Mouse (Mus musculus) myocyte (in vitro differentiated cells): ENCODE measurements at regions not wholly inside any gene's neighbourhood (a gene's known extent, or its start where the extent isn't known, plus 50 kb on each side); places are given as distances from the start of the nearest gene placed in this dataset.

ENCODE experiments used
- H3K27me3 ChIP-seq: one replicate; pipeline ENCODE4 v1.6.1; 2011; ENCODE audit not compliant: control insufficient read depth, insufficient read depth, insufficient read length
- H3K36me3 ChIP-seq: one replicate; pipeline ENCODE4 v1.6.1; 2011; ENCODE audit not compliant: control insufficient read depth, insufficient read depth
- H3K4me2 ChIP-seq: one replicate; pipeline ENCODE4 v1.6.1; 2011; ENCODE audit warnings: low read depth, control low read depth
- H3K4me3 ChIP-seq: one replicate; pipeline ENCODE4 v1.5.1; 2011; ENCODE audit warnings: mild to moderate bottlenecking, control low read depth, moderate library complexity
- H3K79me2 ChIP-seq: one replicate; pipeline ENCODE4 v1.6.1; 2011; ENCODE audit not compliant: control insufficient read depth, insufficient read depth
- H3ac ChIP-seq: one replicate; pipeline ENCODE4 v1.6.1; 2011; ENCODE audit not compliant: control insufficient read depth, insufficient read length
- CEBPB ChIP-seq: IDR thresholded peaks from 2 replicates; pipeline ENCODE4 v1.6.1; 2011; ENCODE audit warnings: mild to moderate bottlenecking, moderate library complexity; ENCODE audit not compliant: poor library complexity, insufficient read depth, severe bottlenecking
- E2F4 ChIP-seq: IDR thresholded peaks from one replicate; pipeline ENCODE4 v1.6.1; 2011; ENCODE audit warnings: mild to moderate bottlenecking, control low read depth, moderate library complexity; ENCODE audit not compliant: insufficient read depth
- MAX ChIP-seq: IDR thresholded peaks from one replicate; pipeline ENCODE4 v1.6.1; 2011; ENCODE audit warnings: low read depth, mild to moderate bottlenecking, control low read depth
- MYOD1 ChIP-seq, 3 experiments: IDR thresholded peaks; one replicate each; pipeline ENCODE4 v1.6.1; 2011; ENCODE audit warnings: control low read depth in 2 of 3, low read depth in 2 of 3, mild to moderate bottlenecking in 2 of 3, moderate library complexity in 1 of 3; ENCODE audit not compliant: insufficient read length in 2 of 3, control insufficient read depth in 1 of 3
- MYOG ChIP-seq, 3 experiments: IDR thresholded peaks; one replicate each; pipeline ENCODE4 v1.6.1; 2011; ENCODE audit warnings: control low read depth in 2 of 3, low read depth in 2 of 3, mild to moderate bottlenecking in 2 of 3; ENCODE audit not compliant: insufficient read length in 2 of 3, control insufficient read depth in 1 of 3, insufficient read depth in 1 of 3
- POLR2A ChIP-seq: IDR thresholded peaks from one replicate; pipeline ENCODE4 v1.6.1; 2011; ENCODE audit warnings: low read depth, mild to moderate bottlenecking, control low read depth, moderate library complexity; ENCODE audit not compliant: insufficient read length
- POLR2AphosphoS2 ChIP-seq: IDR thresholded peaks from one replicate; pipeline ENCODE4 v1.6.1; 2011; ENCODE audit warnings: low read depth, control low read depth; ENCODE audit not compliant: insufficient read length
- REST ChIP-seq: IDR thresholded peaks from one replicate; pipeline ENCODE4 v1.6.1; 2011; ENCODE audit warnings: mild to moderate bottlenecking, control low read depth, moderate library complexity; ENCODE audit not compliant: insufficient read depth, insufficient read length
- SRF ChIP-seq: IDR thresholded peaks from one replicate; pipeline ENCODE4 v1.6.1; 2011; ENCODE audit warnings: low read depth; ENCODE audit not compliant: control insufficient read depth, insufficient read length
- TCF12 ChIP-seq: IDR thresholded peaks from one replicate; pipeline ENCODE4 v1.6.1; 2011; ENCODE audit warnings: mild to moderate bottlenecking, control low read depth; ENCODE audit not compliant: poor library complexity, insufficient read depth, severe bottlenecking
- TCF3 ChIP-seq: IDR thresholded peaks from one replicate; pipeline ENCODE4 v1.6.1; 2011; ENCODE audit warnings: low read depth, control low read depth; ENCODE audit not compliant: insufficient read length
- USF1 ChIP-seq: IDR thresholded peaks from one replicate; pipeline ENCODE4 v1.6.1; 2011; ENCODE audit warnings: low read depth, mild to moderate bottlenecking, control low read depth, moderate library complexity

DNA sequence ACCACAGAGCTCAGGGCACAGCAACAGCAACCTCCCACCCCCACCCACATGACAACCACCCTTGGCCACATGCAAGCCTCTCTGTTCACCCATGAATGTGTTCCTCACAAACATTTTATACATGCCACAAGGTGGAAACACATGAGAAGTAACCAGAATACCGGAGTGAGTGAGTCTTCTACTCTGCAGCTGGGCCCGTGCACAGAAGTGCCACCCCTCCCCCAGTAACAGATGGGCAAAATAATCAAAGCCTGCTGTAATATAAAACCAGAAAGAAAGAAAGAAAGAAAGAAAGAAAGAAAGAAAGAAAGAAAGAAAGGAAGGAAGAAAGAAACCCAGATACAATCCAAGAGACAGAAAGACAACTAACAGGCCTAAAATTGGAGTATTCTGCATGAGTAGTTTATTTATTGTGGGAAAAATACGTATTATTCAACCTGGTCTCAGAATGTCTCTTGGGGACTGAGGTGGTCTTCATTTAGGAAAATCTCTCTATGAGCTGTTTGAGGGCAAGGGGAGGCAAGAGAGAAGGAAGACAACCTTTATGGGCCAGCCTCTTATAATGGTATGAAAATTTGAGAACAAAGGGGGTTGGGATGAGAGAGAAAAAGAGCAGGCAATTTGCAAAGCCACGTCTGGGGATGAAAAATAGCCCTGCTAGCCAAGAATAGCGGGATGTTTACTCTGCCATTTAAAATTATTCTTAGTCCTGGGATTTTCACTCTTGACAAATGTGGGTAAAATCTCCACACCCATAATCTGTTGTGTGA lies 160.2 kb downstream of the Sox4 start:
- peaks cover 44% of the 10 kb centered on the region for H3K79me2 ChIP-seq
- H3K4me3 ChIP-seq, result no peak overlapping the region
- TF ChIP-seq SRF (no peak), USF1 (no peak), TCF12 (peak; percentile 28), E2F4 (no peak), MYOD1 (IDR thresholded peaks at IDR 0.05; ENCODE audit: control insufficient read depth in 1 of 3, insufficient read length in 2 of 3, low read depth in 2 of 3) (peak in 1 of 3 experiments; percentile 44), CEBPB (no peak), REST (no peak), MYOG (IDR thresholded peaks at IDR 0.05; ENCODE audit: control insufficient read depth in 1 of 3, insufficient read depth in 1 of 3, insufficient read length in 2 of 3, low read depth in 2 of 3) (peak in 1 of 3 experiments; percentile 14)
- no peaks in the 10 kb centered on the region for H3K27me3 ChIP-seq
- H3K36me3 ChIP-seq, result no peaks in the 10 kb centered on the region
- H3K4me2 ChIP-seq, result peak overlapping the region; percentile 55
- H3ac ChIP-seq, result no peak overlapping the region

DNA sequence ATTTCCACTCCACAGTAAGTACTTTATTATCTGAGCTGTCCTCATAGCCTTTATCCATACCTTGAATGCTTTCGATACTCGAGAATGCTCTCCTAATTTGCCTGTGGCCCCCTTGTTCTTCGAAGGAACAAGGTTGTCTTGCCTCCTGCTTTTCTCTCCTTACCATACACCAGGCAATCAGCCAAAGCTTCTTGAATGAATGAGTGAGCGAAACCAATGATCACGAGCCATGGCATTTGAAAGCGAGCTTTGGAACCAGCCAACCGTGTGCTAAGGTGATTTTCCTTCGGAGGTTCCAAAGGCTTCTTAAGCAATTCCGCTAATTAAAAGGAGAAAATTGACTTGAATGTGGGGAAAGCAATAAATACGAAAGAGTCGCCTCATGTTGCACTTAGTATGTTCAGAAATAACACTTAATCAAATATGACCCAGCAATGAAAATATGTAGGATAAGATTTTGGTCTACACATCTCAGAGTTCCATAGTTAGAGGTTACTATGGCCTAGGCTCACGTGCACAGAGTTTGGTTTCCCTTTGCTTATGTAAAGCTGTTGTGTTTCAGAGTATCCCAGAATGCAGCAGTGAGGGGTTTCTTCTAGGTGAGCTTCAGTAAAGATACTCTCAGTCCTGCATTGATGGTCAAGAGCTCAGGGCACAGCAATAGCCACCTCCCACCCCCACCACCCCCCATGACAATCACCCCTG lies 160.9 kb downstream of the Sox4 start:
- H3K27me3 ChIP-seq, result no peaks in the 10 kb centered on the region
- TF ChIP-seq E2F4, result no peak
- H3K4me2 ChIP-seq, result peak overlapping the region; percentile 55
- no peaks in the 10 kb centered on the region for H3K36me3 ChIP-seq
- H3K79me2 ChIP-seq, result peaks cover 43% of the 10 kb centered on the region
- no peak overlapping the region for H3ac ChIP-seq
- no peak overlapping the region for H3K4me3 ChIP-seq

DNA sequence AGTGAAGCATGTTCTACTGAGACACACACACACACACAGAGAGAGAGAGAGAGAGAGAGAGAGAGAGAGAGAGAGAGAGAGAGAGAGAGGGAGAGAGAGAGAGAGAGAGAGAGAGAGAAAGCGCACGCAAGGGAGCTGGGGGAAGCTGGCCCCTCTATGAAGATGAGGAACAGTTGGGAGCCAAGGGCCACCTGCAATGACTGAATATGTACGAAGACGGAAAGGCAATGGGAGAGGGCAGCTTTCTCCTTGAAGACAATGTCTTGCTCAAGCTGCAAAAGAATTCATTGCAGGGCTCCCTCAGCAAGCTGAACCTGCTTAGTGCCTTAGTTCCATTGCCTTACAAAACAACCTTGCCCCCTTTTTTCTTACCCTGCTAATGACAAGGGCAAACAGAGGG lies 163.1 kb downstream of the Sox4 start:
- TF ChIP-seq SRF, result no peak
- TF ChIP-seq TCF3, result no peak
- no peak for TF ChIP-seq CEBPB
- TF ChIP-seq MAX, result no peak
- no peak for TF ChIP-seq MYOD1 (IDR thresholded peaks at IDR 0.05; ENCODE audit: control insufficient read depth in 1 of 3, insufficient read length in 2 of 3, low read depth in 2 of 3)
- TF ChIP-seq TCF12, result no peak
- no peak for TF ChIP-seq MYOG (IDR thresholded peaks at IDR 0.05; ENCODE audit: control insufficient read depth in 1 of 3, insufficient read depth in 1 of 3, insufficient read length in 2 of 3, low read depth in 2 of 3)
- TF ChIP-seq REST, result no peak
- no peak for TF ChIP-seq POLR2AphosphoS2
- peaks cover 39% of the 10 kb centered on the region for H3K79me2 ChIP-seq

DNA sequence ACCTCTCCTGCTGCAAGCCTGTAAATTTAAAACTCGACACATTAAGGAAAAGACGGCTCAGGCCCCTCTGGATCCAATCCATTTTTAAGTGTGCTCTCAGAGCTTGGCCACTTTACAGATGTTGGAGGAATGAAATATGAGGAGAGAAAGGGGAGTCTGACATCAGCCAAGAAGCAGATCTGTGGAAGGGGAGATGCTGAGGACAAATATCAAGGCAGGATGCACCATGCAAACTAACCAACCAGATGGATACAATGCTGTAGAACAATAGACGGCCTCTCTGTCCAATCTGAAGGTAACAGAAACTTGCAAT lies 166.2 kb downstream of the Sox4 start:
- H3K4me2 ChIP-seq, result peak overlapping the region; percentile 39
- H3K27me3 ChIP-seq, result no peaks in the 10 kb centered on the region
- no peak overlapping the region for H3K4me3 ChIP-seq
- peaks cover 32% of the 10 kb centered on the region for H3K79me2 ChIP-seq
- TF ChIP-seq CEBPB (no peak), TCF12 (no peak), POLR2A (no peak), TCF3 (no peak), MYOG (IDR thresholded peaks at IDR 0.05; ENCODE audit: control insufficient read depth in 1 of 3, insufficient read depth in 1 of 3, insufficient read length in 2 of 3, low read depth in 2 of 3) (no peak), POLR2AphosphoS2 (no peak), MYOD1 (IDR thresholded peaks at IDR 0.05; ENCODE audit: control insufficient read depth in 1 of 3, insufficient read length in 2 of 3, low read depth in 2 of 3) (no peak), REST (no peak), SRF (no peak)
- no peak overlapping the region for H3ac ChIP-seq
- H3K36me3 ChIP-seq, result no peaks in the 10 kb centered on the region

More for the DNA sequence above, 163.1 kb downstream of the Sox4 start:
- Histone ChIP-seq H3K4me3 (no peak overlapping the region), H3K36me3 (no peaks in the 10 kb centered on the region), H3ac (no peak overlapping the region), H3K4me2 (no peak overlapping the region), H3K27me3 (no peaks in the 10 kb centered on the region)

DNA sequence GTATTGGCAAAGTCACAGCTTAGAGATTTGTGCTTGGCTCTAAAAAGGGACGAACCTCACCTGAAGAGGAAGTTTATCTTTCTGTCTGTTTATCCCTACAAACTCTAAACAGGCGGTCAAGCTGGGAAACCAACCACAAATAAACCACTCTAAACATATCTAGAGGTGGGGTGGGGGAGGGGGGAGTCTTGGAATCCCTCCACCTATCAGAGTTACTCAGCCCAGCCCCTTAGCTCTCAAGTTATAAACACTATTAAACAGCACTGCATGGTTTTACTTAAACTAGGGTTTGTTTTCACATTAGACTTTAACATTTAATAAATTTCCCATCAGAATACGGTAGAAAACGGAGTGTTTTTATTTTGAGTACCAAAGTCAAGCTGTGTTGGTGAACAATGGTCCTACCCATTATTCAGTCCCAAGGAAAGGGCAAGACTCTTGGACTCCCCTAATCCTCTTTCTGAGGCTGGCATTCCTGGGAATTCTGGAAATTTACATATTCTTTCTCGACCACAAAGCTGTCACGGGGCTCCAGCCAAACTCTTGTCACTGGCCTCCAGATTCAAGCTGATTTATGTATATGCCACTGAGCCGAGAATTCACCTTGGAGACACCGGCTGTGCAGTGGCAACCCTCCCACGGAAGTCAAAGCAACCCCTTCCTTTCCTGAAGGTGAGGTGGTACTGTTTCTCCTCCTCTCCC lies 166.7 kb downstream of the Sox4 start:
- Histone ChIP-seq H3K79me2 (peaks cover 27% of the 10 kb centered on the region), H3ac (no peak overlapping the region), H3K4me2 (peak overlapping the region; percentile 39), H3K4me3 (no peak overlapping the region), H3K36me3 (no peaks in the 10 kb centered on the region), H3K27me3 (no peaks in the 10 kb centered on the region)
- TF ChIP-seq POLR2AphosphoS2 (no peak), CEBPB (no peak), TCF12 (no peak), USF1 (no peak), POLR2A (no peak), MAX (no peak), MYOD1 (IDR thresholded peaks at IDR 0.05; ENCODE audit: control insufficient read depth in 1 of 3, insufficient read length in 2 of 3, low read depth in 2 of 3) (no peak), E2F4 (no peak), SRF (no peak), TCF3 (no peak), MYOG (IDR thresholded peaks at IDR 0.05; ENCODE audit: control insufficient read depth in 1 of 3, insufficient read depth in 1 of 3, insufficient read length in 2 of 3, low read depth in 2 of 3) (no peak), REST (no peak)
